In the genomic region with DNA sequence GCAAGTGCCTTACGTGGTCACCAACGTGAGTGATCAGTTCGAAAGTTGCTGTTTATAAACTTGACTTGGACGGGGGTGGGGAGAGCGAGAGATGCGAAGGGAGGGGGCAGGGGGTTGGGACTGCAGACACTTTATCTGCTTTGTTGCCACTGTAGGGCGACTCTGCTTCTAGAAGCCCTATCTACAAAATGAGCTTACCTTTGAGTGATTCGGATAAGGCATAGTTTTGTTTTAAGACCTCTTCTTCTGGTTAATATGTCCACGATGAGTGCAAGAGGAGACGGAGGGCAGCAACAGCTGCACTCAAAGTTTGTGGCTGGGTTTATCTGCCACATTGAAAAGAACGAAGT, we compare ENCODE assay signal across 8 mouse cellular contexts. TPM values are rescaled to one million over a fixed set of nuclear protein-coding genes. Genes with fewer than 3 reads are reported as not detected.
A peak's percentile ranks its signal among the peaks of the same experiment; 100 is the strongest.
DNase-seq lines count a peak whose midpoint lies in the region; ATAC-seq and TF ChIP-seq lines count a peak whose summit lies in the region.

No protein-coding gene starts in this region.

- peak overlapping the region; percentile 74 for H3K9ac ChIP-seq in heart, embryonic 12.5 days
- H3K9ac ChIP-seq in kidney, postnatal 0 days (ENCODE audit: low read depth, low read length) = peak overlapping the region; percentile 65
- peak overlapping the region; percentile 47; the same call in 1 of the 2 replicates for H3K9ac ChIP-seq in stomach, postnatal 0 days (ENCODE audit: low read length)

- no peak for TF ChIP-seq POLR2A in testis, adult 2 months (IDR thresholded peaks at IDR 0.05; ENCODE audit: control insufficient read depth, low read depth, low read length)

- H3K27ac ChIP-seq in testis, adult 2 months (ENCODE audit: control insufficient read depth, insufficient read depth, low read depth, low read length) = peak overlapping the region; percentile 42; the same call in 1 of the 2 replicates
- peak overlapping the region; percentile 94 for H3K27ac ChIP-seq in heart, embryonic 12.5 days (ENCODE audit: poor library complexity, severe bottlenecking)
- H3K27ac ChIP-seq in kidney, postnatal 0 days = no peak overlapping the region
- peak overlapping the region; percentile 37; the same call in 1 of the 2 replicates for H3K27ac ChIP-seq in stomach, postnatal 0 days (replicated peaks)

- no peaks in the 10 kb centered on the region for H3K36me3 ChIP-seq in testis, adult 2 months (ENCODE audit: control insufficient read depth, insufficient read depth, low read length)
- H3K36me3 ChIP-seq in heart, embryonic 12.5 days = no peaks in the 10 kb centered on the region
- no peaks in the 10 kb centered on the region for H3K36me3 ChIP-seq in kidney, postnatal 0 days (ENCODE audit: insufficient read depth, low read length)
- H3K36me3 ChIP-seq in stomach, postnatal 0 days (ENCODE audit: control insufficient read depth, insufficient read depth, low read length) = no peaks in the 10 kb centered on the region

- DNase-seq in testis, postnatal 14 days (ENCODE audit: low spot score) = no peak
- peak; percentile 52 to 68 for DNase-seq in cerebellum, postnatal 36 days
- peak; percentile 50 for DNase-seq in kidney, postnatal 0 days (ENCODE audit: low spot score)
- peak; percentile 32 to 34 for DNase-seq in lung, postnatal 4 days
- no peak for DNase-seq in stomach, postnatal 0 days (ENCODE audit: low spot score)

- H3K4me2 ChIP-seq in heart, embryonic 12.5 days = peak overlapping the region; percentile 92
- H3K4me2 ChIP-seq in kidney, postnatal 0 days (ENCODE audit: low read length) = peak overlapping the region; percentile 90
- peak overlapping the region; percentile 94 for H3K4me2 ChIP-seq in stomach, postnatal 0 days (replicated peaks; ENCODE audit: low read depth)

- no peak for TF ChIP-seq CTCF in testis, adult 2 months (IDR thresholded peaks at IDR 0.05; ENCODE audit: control insufficient read depth, insufficient read depth, insufficient replicate concordance, low read depth, low read length)
- no peak for TF ChIP-seq CTCF in kidney, postnatal 0 days (IDR thresholded peaks at IDR 0.05; ENCODE audit: low read depth)
- no peak for TF ChIP-seq CTCF in stomach, postnatal 0 days (IDR thresholded peaks at IDR 0.05; ENCODE audit: low read depth)

- H3K4me3 ChIP-seq in testis, adult 2 months (ENCODE audit: control insufficient read depth, low read depth, low read length) = peak overlapping the region; percentile 59
- H3K4me3 ChIP-seq in heart, embryonic 12.5 days = peak overlapping the region; percentile 68
- peak overlapping the region; percentile 51 for H3K4me3 ChIP-seq in kidney, postnatal 0 days (replicated peaks; ENCODE audit: low read depth, low read length)
- peak overlapping the region; percentile 68 for H3K4me3 ChIP-seq in stomach, postnatal 0 days (ENCODE audit: low read depth, low read length)

- H3K9me3 ChIP-seq in heart, embryonic 12.5 days (replicated peaks) = no peaks in the 10 kb centered on the region
- H3K9me3 ChIP-seq in kidney, postnatal 0 days (replicated peaks; ENCODE audit: low read length) = no peaks in the 10 kb centered on the region
- H3K9me3 ChIP-seq in stomach, postnatal 0 days (ENCODE audit: control insufficient read depth, low read length) = no peaks in the 10 kb centered on the region

- ATAC-seq in heart, embryonic 12.5 days (ENCODE audit: insufficient number of reproducible peaks, low FRiP score) = no peak
- no peak for ATAC-seq in kidney, postnatal 0 days (replicated peaks; ENCODE audit: low FRiP score, low read depth)
- no peak for ATAC-seq in stomach, postnatal 0 days (ENCODE audit: low FRiP score, low TSS enrichment)
- ATAC-seq in monocyte, adult 5-6 weeks (replicated peaks; ENCODE audit: insufficient number of reproducible peaks, low FRiP score, low TSS enrichment, poor library complexity, severe bottlenecking) = no peak

- H3K27me3 ChIP-seq in testis, adult 2 months (ENCODE audit: control insufficient read depth, insufficient read depth, low read length) = no peaks in the 10 kb centered on the region; the same call in 1 of the 2 replicates
- H3K27me3 ChIP-seq in heart, embryonic 12.5 days (replicated peaks) = no peaks in the 10 kb centered on the region
- H3K27me3 ChIP-seq in kidney, postnatal 0 days (ENCODE audit: insufficient read depth, low read length) = no peaks in the 10 kb centered on the region
- H3K27me3 ChIP-seq in stomach, postnatal 0 days (ENCODE audit: control insufficient read depth, insufficient read depth, low read length) = no peaks in the 10 kb centered on the region

- no peak for TF ChIP-seq EP300 in stomach, postnatal 0 days (optimal IDR thresholded peaks at IDR 0.05)

- WGBS in heart, embryonic 12.5 days = 1% methylated on average over 11 of the region's 11 CpGs
- under 1% methylated on average over 11 of the region's 11 CpGs for WGBS in kidney, postnatal 0 days
- 3% methylated on average over 11 of the region's 11 CpGs for WGBS in stomach, postnatal 0 days

- peaks cover 3% of the 10 kb centered on the region for H3K4me1 ChIP-seq in testis, adult 2 months (ENCODE audit: control insufficient read depth, insufficient read depth, low read length)
- H3K4me1 ChIP-seq in heart, embryonic 12.5 days (replicated peaks) = peaks cover 5% of the 10 kb centered on the region; the same call in 1 of the 2 replicates
- H3K4me1 ChIP-seq in kidney, postnatal 0 days (replicated peaks; ENCODE audit: insufficient read depth, low read length) = peaks cover 3% of the 10 kb centered on the region; the same call in 1 of the 2 replicates
- no peaks in the 10 kb centered on the region for H3K4me1 ChIP-seq in stomach, postnatal 0 days (replicated peaks; ENCODE audit: control insufficient read depth, insufficient read depth)

RNA-seq across cellular contexts. Expression of a gene that starts 1.8 kb away (rescaled TPM):
- polyA plus RNA-seq in testis, adult 2 months (2012; rRNA removed) = 2.7 and 3.4 TPM in 2 replicates
- polyA plus RNA-seq in heart, embryonic 12.5 days (2016; fragmentation: Nextera tagmentation; extraction: Ambion mirVana) = 29.2 and 32.4 TPM in 2 replicates
- polyA plus RNA-seq in kidney, postnatal 0 days (2015; fragmentation: Nextera tagmentation; extraction: Ambion mirVana) = 12.8 and 13.5 TPM in 2 replicates
- 20.7 and 20.9 TPM in 2 replicates for polyA plus RNA-seq in stomach, postnatal 0 days (2015; fragmentation: Nextera tagmentation; extraction: Ambion mirVana)
- total RNA-seq in monocyte, adult 5-6 weeks (2017) = 0.21 TPM in 1 of 3 replicates, not detected in the others

Comparison
In these comparisons a context has a peak if more than half of its experiments do, and no peak if none do; other contexts are left out.
1. DNase-seq: peak in cerebellum, postnatal 36 days (2 of 2), kidney, postnatal 0 days (single experiment) and lung, postnatal 4 days (2 of 2); none in testis, postnatal 14 days (single experiment) and stomach, postnatal 0 days (single experiment).
2. Peak in every context shown above with its lines, with median percentiles within 50 percentile points of each other: H3K4me3 ChIP-seq, H3K4me2 ChIP-seq and H3K9ac ChIP-seq.